Mouse (Mus musculus) gastrocnemius, adult 18-20 months (tissue): ENCODE data around the gene Bnc1. TPM values are rescaled to one million over a fixed set of nuclear protein-coding genes. Genes with fewer than 3 reads are reported as not detected.

Experiments
- DNase-seq: peaks from one replicate; pipeline ENCODE4 v3.0.0; 2021; ENCODE audit warnings: low spot score
- total RNA-seq, 2 experiments: library from RNA; stranded (reverse); gene quantifications; 2 replicates each; pipeline ENCODE4 v1.2.3; 2021

Bnc1 gene
- total RNA-seq, 2 experiments from 2014 or later, result not detected

- DNase-seq, result no peak
Measured at GRCm38 (mm10) chr7:81974616-81975015, 17.5 kb downstream of the Bnc1 start.

GRCm38 (mm10) chr7:81973939-81974338, 18.2 kb downstream of the Bnc1 start:
- DNase-seq, result no peak

DNA sequence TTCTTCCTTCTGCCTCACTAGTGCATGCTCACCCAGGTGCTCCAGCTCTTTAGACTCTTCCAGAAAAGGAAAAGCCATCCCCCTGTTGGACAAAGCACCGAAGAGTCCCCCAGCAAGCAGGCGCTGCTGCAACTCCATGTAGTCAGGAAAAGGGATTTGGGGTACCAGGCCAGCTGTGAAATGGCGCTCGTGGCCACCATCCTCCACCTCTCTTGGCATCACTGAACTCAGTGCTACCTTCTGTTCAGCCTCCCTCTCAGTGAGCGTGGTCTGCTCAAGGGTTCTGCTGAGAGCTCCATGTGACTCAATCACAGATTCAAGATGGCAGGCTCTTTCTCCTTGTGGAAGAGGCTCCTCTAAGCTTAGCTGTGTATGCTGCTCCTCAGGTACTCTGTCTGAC, 18.8 kb downstream of the Bnc1 start:
- DNase-seq, result no peak

DNA sequence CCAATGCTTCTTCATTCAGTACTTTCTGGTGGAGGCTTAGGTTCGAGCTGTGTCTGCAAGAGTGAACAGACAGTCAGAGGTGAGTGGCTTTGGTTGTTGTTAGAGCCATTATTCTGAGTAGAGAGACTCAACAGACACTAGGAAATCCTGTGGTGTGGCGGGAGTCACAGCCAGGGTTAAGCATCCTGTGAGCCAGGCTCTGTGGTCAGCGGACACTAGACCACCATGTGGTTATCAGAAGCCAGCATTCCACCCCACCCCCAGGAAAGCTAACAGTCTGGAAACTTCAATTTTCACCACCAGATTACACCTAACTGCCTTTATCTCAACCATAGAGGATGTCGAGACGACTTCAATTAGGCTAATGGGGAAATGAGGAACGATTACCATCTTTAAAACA, 23.1 kb downstream of the Bnc1 start:
- no peak for DNase-seq

DNA sequence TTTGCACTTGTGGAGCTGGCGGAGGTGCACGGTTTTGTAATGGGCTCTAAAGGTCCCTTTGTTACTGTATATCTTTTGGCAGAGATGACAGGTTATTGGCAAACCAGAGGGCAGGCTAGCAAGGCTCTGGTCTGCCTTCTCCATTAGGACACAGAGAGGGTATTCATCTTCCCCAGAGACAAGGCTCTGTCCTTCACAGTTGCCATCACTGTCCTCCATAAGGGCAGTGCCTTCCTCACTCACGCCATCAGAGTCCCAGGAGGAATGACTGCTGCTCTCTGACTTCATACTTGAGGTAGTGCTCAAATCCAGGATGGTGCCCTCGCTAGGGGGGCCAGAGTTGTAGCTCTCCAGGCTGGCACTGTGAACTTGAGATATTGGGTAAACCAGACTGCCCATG, 23.6 kb downstream of the Bnc1 start:
- DNase-seq, result no peak

DNA sequence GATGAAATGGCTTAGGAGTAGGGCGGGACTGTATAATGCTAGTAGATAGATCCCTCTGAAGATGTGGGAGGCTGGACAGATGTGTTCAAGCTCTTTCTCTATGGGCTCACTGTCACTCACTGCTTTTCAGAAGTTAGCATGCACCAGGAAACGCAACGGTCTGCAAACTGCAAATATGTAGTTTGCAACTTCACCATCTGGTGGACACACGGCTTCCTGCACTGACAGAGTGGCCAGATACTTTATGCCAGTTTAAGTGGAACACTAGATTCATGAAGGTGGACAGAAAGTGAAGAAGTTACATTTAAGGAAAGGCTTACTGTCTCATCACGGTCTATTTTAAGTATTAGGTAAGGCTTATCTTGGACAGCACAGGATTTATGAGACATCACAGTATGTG, 25.9 kb downstream of the Bnc1 start:
- no peak for DNase-seq

- peak; percentile 24 for DNase-seq
Measured at GRCm38 (mm10) chr7:81959704-81960103, 32.4 kb downstream of the Bnc1 start.

DNA sequence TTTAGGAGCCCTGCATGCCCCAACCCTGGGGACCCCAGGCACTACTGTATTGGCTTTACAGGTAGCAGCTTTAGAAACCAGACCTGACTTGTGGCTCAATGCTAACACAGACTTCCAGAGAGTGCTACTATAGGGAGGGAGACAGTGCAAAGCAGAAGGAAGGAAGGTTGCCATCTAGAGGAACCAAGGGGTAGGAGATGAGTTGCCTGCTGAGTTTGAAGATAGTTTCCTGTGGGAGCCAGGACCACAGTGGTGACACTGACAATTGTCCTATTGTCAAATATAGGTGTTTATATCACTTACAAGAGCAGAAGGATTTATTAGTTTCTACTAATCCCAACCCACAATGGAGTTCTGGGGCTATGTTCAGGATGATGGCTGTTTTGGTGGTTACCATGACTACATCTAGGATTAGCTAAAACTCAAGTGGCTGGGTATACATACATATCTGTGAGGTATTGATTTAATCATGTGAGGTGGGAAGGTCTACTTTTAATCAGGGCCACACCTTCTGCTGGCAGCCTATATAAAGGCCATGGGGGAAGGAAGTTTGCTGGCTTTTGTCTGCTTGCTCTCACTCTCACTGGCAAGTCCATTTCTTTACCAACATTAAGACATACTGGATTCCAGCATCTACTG, 37.8 kb downstream of the Bnc1 start:
- DNase-seq, result peak; percentile 7

GRCm38 (mm10) chr7:81950499-81950898, 41.6 kb downstream of the Bnc1 start:
- no peak for DNase-seq

- DNase-seq, result no peak
Measured at GRCm38 (mm10) chr7:81945398-81945797, 46.7 kb downstream of the Bnc1 start.

- DNase-seq, result no peak
Measured at GRCm38 (mm10) chr7:81934806-81935205, 57.3 kb downstream of the Bnc1 start.

DNA sequence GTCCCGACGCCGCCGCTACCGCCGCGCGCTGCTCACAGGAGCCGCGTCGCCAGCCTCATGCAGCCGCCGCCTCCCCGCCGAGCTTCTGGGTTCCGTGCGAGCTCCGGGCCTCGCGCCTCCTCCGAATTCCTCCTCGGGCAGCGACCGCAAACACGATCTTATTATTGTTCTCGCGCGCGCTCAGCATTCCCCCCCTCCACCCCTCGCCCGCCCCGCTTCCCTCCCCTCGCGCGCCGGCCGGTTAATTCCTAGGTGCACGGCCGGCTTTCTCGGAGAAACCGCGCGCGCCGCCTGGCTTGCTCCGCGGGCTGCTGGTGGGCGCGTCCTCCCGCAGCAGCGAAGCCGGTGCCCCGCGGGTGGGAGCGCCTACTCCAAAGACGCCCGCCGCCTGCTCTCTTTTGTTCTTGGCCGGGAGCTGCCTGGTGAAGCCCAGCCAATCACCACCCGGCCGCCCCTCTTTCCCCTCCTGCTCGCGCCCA, 57.8 kb downstream of the Bnc1 start, which contains the start of gene Hdgfl3:
TSS of gene Hdgfl3 (minus strand) at position 207 of the 479 bp plus-strand sequence.
- peak; percentile 61 for DNase-seq

- peak; percentile 41 for DNase-seq
Measured at GRCm38 (mm10) chr7:81933601-81934266, 58.4 kb downstream of the Bnc1 start.

DNA sequence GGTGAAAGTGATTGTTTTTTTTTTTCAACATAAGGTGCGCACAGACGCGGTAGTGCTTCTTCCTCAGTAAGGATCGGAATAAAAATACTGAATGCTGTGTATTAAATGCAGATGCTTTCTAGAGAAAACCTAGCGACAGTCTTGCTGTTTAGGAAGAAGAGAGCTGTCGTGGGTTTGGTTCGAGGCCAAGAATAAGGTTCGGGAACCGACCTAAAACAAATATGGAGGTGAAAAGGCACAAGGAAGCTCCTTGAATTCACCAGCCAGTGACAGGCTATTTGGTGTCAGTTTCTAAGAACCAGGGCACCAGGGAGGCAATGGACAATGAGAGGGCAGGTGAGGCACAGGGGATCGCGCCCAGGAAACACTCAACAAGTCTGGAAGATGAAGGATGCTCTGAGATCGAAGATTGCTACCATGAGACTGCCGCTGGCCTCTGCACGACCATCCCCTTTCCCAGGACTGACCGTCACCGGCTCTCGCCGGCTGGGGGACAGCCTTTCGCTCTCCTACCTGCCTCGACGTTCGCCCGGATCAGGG, 59.0 kb downstream of the Bnc1 start:
- no peak for DNase-seq

GRCm38 (mm10) chr7:81932521-81933045, 59.5 kb downstream of the Bnc1 start:
- no peak for DNase-seq

GRCm38 (mm10) chr7:81928998-81929397, 63.1 kb downstream of the Bnc1 start:
- no peak for DNase-seq

DNA sequence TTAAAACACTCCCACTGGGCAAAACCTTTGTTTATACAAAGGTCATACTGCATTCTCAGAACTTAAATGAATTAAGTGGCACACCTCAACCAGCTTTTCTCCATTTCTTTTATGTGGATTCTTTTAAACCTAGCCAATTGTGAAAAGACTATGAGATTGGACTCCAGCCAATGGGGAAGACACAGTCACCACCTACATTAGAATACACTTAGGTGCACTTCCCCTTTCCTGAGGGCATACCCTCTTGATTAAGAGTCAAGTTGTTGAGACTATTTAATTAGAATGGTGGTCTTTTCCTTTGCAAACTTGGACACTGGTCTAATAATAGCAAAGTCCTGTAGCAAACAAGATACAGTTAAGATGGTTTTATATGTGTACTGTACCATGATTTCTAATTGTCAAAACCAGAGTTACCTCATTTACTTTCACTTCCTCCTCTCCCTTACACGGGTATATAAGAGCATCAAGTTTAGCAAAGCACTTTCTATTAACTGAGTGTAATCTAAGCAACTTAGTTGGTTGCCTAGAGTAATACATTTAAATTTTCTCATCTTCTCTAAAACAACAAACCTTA, 70.6 kb downstream of the Bnc1 start:
- DNase-seq, result no peak

GRCm38 (mm10) chr7:81920314-81920713, 71.8 kb downstream of the Bnc1 start:
- DNase-seq, result no peak

DNA sequence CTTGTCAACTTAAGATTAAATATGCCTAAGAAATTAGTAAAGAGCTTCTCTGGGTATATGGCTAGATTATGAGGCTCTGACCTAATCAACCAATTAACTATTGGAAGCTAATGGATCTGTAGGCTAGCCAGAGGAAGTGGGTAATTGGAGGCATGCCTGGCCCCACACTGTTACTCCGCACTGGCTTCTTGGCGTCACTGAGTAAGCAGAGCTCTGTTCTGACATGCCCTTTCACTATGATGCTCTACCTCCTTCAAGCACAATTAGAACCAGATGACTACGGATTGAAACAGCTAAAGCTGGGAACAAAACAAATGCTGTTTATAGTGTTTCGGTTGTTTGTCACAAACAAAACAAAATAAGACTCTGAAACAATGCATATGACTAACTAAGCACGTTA, 73.8 kb downstream of the Bnc1 start:
- no peak for DNase-seq
